Mouse (Mus musculus) frontal cortex, postnatal 25 days (tissue): ENCODE data around the gene Dip2b.
A peak's percentile ranks its signal among the peaks of the same experiment; 100 is the strongest.

Source experiments
- DNase-seq, 2 experiments: peaks; one replicate each; pipeline ENCODE4 v3.0.0; 2022; ENCODE audit warnings: low spot score in 2 of 2

Dip2b gene

DNA sequence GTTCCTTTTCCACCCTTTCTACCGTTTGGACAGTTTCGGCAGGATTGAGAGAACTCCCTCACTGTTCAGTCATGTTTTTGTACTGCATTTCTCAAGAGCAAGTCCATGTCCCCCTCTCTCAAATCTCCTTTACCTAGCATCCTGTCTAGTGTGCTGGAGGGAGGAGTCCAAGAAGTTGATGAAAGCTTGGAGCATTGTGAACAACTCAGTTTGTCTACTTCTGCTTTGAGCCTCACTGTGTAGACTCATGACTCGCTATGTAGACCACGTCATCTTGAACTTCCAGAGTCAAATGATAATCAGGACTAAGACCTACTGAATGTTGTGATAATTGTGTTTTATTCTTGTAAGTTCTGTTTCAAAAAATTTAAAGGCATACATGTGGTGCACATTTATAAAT is 46.4 kb downstream of the Dip2b start:
- DNase-seq: no peak

GRCm38 (mm10) chr15:100088021-100088420 is 49.6 kb downstream of the Dip2b start:
- no peak for DNase-seq

DNA sequence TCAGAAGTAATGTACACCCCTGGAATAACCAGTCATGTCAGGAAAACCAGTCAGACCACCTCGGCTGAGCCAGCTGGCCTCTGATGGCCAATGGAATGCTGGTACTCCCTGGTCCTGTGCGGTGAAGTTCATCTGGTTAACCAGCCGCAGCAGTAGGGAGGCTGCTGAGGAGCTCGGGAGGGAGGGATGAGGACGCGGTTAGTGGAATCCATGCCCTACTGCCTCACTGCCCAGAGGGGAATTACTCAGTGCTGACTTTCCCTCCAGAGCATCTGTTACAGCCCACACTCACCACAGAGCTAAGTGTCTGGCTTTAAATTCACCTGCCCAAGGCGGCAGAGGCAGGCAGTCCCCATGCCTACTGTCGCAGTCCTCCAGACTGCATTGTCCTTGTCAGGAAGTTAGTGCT is 51.2 kb downstream of the Dip2b start:
- DNase-seq: no peak

GRCm38 (mm10) chr15:100091818-100092217 is 53.4 kb downstream of the Dip2b start:
- DNase-seq: no peak

DNA sequence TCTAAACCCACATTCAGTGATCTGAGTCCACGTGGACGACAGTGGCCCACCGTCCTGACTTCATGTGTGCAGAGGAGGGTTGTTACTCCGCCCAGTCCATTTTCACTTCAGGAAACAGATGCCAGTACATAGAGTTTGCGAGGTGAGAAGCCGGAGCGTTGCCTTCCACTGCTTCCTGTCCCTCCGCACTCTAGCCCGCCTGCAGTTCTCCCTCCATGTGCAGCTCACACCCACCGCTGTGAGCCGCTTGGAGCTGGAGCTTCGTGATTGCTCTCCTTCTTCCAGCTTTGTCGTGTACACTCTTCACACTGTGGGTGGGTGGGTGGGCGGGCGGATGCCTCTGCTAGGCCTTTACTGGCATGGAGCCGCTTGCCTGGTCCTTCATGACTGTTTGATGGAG is 53.8 kb downstream of the Dip2b start:
- peak in 1 of 2 experiments; percentile 35 for DNase-seq

DNA sequence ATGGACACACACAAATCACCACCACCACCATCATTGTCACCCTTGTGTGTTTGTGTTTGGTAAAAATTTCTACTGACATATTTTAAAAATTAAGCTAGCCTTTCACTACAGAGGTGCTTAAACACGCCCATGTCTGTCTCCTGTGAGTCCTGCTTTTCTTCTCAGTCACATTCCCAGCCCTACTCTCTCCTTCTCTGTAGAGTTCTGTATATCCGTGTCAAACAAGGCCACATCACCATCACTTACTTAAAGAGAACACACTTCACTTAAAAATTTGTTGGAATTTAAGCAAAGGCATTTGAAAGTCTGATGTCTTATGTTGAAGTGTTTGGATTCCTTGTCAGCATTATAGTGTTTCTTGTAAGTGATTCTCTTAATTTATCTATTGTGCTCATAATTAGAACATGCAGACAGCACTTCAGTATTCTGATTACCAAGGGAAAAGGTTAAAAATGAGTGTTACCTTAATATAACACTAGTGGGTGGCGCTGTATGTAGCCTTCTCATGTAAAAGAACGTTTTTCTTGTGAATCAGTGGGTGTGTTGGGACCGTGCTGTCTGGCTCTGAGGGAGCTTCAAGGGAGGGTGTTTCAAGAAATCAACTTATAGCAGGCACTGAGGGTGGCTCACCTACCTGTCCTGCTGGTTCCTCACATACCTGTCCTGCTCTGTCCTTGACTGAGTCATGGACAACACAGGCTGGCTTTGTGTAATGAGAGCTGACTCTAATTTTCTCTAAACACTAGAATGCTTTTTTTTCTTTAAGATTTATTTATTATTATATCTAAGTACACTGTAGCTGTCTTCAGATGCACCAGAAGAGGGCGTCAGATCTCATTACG is 58.3 kb downstream of the Dip2b start:
- DNase-seq: no peak

DNA sequence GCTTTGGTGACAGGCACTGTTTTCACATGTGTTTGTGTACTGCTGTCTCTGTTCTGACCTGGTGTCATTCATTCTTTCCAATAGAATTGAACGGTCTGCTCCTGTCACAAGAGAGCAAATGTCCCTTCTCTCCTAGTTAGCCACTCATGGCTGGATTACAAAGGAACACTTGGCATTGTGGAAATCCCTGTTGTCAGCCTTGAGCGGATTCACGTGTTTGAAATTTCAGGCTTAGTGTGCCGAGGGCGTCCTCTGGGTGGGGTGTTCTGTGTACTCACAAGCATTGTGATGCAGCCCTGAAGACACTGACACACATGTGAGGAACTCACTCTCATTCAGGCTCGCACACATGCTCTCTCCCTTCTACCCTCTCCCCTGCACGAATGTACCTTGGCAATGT is 61.9 kb downstream of the Dip2b start:
- DNase-seq: no peak

DNA sequence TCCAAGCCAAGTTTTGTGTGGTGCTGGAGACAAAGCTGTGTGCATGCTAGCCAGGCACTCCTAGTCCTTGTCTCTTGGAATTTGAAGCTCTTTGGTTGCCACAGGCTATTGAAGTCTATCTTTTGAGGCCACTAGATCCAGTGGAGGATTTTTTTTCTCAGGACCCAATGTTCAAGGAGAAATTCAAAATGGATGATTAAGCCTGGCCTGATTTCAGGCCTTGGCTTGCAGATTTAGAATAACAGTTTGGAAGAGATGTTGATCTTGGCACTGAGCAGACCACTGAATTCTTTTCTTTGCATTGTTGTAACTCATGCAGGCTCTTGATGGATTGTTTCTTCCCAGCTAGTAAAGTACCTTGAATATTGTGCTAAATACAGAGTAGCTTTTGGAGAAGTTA is 62.7 kb downstream of the Dip2b start:
- no peak for DNase-seq

DNA sequence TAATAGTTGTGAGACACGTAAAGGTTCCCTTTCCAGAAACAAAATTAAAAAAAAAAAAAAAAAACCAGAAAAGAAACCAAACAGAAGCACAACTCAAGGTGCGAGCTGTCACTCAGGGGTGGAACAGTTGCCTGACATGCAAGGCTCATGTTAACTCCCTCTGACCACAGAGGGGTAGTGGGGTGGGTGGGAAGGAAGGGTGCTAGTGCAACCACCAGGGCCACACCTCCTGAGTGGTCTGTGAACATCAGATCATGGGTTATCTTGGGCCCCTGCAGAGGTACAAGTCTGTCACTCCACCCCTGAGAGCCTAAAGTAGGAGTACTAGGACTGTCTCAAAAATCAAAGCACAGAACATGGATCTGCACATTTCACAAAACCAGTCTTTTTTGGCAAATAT is 65.7 kb downstream of the Dip2b start:
- no peak for DNase-seq

GRCm38 (mm10) chr15:100108071-100108782 is 69.8 kb downstream of the Dip2b start:
- DNase-seq: no peak

- DNase-seq: no peak
Observed at GRCm38 (mm10) chr15:100109916-100110315, 71.5 kb downstream of the Dip2b start.

GRCm38 (mm10) chr15:100111891-100112290 is 73.4 kb downstream of the Dip2b start:
- no peak for DNase-seq

DNA sequence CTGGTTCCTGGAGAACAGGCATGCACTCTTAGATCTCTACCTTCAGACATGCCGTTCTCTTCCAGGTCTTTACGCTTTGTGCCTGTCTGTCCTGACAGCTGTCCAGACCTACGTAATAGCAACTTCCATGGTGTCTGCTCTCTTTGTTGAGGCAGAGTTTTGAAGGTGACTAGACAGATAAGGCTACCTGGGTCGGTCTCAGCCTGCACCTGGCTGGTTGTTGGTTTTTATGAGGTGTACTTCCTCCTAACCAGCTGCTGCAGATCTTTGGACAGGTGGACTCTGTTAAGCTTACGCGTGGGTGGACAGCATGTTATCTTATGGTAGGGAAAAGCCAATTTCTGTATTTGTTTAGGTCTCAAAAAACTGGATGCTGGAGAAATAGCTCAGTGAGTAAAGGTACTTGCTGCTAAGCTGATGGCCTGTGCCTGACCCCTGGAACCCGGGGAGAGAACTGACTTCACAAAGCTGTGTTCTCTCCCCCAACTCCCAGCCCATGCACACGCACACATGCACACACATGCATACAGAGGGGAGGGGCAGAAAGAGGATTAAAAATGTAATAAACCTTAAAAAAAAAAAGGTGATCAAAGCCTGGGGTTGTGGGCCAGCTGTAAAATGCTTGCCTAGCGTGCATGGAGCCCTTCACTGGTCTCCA is 74.0 kb downstream of the Dip2b start:
- no peak for DNase-seq

DNA sequence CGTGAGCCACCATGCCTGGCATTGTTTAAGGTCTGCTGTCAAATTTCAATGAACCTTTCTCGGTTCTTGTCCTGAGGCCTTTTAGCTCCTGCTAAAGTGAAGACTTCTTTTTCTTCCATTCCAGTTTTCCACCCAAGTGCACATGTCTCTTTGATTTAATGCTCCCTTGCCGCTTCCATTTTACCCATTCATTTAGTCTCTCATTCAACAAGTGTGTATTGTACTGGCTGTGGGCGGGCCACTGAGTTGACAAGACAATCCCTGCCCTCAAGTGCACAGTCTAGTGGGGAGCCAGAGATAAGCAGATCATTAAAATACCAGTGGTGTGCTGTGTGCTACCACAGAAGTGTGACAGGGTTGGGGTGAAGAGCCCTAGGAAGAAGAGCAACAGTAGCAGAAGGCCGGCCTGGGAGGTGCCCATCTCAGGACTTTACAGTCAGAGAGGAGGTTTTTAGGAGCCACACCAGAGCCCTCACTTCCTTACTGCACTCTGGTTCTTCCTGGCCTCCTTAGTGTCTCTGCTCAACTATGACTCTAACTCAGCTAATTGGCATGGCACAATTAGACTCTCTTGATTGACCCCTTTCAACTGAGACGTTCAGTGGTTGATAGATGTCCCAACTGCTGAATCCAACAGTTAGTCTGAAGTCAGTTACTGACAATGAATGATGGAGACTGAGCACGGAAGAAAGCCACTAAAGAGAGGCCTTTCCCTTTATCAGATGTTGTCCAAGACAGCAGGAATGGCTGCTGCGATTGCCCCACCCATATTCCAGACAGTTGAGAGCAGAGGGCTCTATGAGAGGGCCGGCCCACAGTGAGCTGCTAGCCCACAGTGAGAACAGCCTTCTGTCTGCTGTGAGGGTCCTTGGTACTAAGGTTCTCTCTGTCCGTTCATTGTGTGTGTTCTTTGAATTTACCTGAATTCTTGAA is 75.1 kb downstream of the Dip2b start:
- DNase-seq: no peak

DNA sequence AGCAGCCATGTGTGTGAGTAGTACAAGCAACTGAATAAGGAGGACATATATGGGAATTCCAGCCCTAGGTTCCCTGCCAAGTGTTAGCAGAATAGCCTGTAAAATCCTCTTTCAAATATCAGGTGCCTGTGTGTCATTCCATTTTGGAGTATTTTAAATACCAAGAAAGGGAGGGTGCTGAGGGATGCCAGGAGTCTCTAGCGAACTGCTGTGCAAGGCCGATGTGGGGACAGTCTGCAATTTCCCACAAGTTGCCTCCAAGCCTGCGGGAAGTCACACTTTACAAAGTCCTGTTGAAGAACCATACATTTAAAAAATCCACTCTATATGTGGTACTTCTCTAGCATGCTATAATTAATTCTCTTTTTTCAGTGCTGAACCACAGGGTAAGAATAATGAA is 77.0 kb downstream of the Dip2b start:
- DNase-seq: no peak

GRCm38 (mm10) chr15:100116325-100116724 is 77.9 kb downstream of the Dip2b start:
- no peak for DNase-seq

- DNase-seq: no peak
Observed at GRCm38 (mm10) chr15:100119225-100119788, 80.8 kb downstream of the Dip2b start.

- DNase-seq: no peak
Observed at GRCm38 (mm10) chr15:100121437-100121836, 83.0 kb downstream of the Dip2b start.

DNA sequence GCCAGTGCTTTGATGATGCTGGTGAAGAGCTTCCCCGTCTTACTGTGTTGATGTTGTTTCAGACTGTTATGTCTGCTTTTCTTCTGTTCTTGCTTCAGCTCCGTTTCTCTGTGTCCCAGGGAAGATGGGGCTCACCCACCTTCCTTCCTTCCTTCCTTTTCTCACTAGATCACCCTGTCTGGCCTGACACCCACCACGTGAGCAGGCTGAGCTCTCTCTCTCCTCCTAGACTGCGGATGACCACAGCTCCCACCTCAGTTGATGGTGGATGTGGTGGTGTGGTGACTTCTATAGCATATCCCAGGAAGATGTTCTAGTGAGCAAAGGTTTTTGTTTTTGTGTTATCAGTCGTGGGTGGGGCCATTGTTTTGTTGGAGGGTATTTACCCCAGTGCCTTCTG is 85.4 kb downstream of the Dip2b start:
- DNase-seq: no peak

DNA sequence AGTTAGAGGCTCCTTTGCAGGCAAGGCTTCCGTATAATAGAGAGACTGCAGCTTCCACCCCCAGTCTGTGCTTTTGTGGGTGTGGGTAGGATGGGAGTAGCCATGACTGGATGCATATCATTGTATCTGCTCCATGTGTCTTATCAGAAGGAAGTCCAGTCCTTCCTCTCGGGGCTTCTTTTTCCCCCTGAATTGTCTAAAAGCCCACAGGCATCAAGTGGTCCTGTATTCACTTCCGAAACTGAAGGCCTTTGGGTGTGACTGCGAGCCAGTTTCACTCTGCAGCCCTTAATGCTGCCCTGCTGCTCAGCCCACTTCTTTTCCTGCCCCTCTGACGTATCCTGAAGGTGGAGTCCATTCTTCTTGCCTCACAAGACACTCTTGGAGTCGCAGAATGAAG is 86.8 kb downstream of the Dip2b start:
- DNase-seq: no peak

- peak; percentile 68 to 78 for DNase-seq
Observed at GRCm38 (mm10) chr15:100126456-100127107, 88.1 kb downstream of the Dip2b start.
